Mouse (Mus musculus): ENCODE measurements around the gene Camkk1. TPM values are rescaled to one million over a fixed set of nuclear protein-coding genes. Genes with fewer than 3 reads are reported as not detected.

Gene Camkk1
- total and polyA plus RNA-seq, 3 experiments: 5.8 to 6.6 TPM; not detected in 1

DNA sequence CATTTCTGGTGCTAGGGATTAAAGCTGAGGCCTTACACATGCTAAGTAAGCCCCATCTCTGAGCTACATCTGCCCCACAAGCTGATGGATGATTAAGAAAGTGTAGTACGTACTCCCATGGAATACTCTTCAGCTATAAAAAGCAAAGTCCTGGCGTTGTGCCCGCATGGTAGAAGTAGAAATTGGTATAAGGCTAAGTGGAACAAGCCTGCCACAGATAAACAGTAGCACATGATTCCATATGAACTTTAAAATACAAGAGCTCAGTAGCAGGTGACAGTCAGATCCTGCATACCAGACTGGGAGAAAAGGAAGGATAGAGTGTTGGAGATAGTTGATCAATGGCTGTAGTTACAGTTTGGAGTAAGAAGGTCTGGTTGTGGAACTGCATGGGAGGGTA, 42.6 kb downstream of the Camkk1 start:
- DNase-seq (ENCODE audit: low read depth, low spot score): peak; percentile 42
- H3K4me3 ChIP-seq (ENCODE audit: control insufficient read depth in 1 of 2, insufficient read depth in 1 of 2, low read depth in 2 of 2, low read length in 2 of 2): no peak overlapping the region
- no peak overlapping the region for H3K9ac ChIP-seq (ENCODE audit: control insufficient read depth, low read depth, low read length, poor library complexity, severe bottlenecking)
- no peak overlapping the region for H3K27ac ChIP-seq (ENCODE audit: control insufficient read depth, low read depth, low read length)
- no peaks in the 10 kb centered on the region; a peak in 1 of 4 replicates for H3K4me1 ChIP-seq (ENCODE audit: control insufficient read depth in 1 of 2, insufficient read depth in 2 of 2, low read length in 2 of 2)
- TF ChIP-seq ZNF384 (IDR thresholded peaks at IDR 0.05; ENCODE audit: low read depth, low read length): no peak
- peak; percentile 34; the same call in 1 of the 2 replicates for TF ChIP-seq ETS1 (IDR thresholded peaks at IDR 0.05; ENCODE audit: low read depth, low read length)
- no peak for TF ChIP-seq CTCF (IDR thresholded peaks at IDR 0.05 in 2 of 3, conservative IDR thresholded peaks at IDR 0.05 in 1 of 3; ENCODE audit: control insufficient read depth in 1 of 3, insufficient read depth in 1 of 3, low read depth in 2 of 3, low read length in 3 of 3, poor library complexity in 1 of 3, severe bottlenecking in 1 of 3)
- no peak for TF ChIP-seq TAL1 (IDR thresholded peaks at IDR 0.05; ENCODE audit: low read length)
- TF ChIP-seq MYC (IDR thresholded peaks at IDR 0.05; ENCODE audit: low read depth, low read length): no peak
- no peak for TF ChIP-seq RCOR1 (IDR thresholded peaks at IDR 0.05; ENCODE audit: low read depth, low read length)
- TF ChIP-seq POLR2AphosphoS5 (IDR thresholded peaks at IDR 0.05; ENCODE audit: borderline replicate concordance, low read depth, low read length): no peak
- no peak for TF ChIP-seq ZC3H11A (IDR thresholded peaks at IDR 0.05; ENCODE audit: low read depth, low read length)
- TF ChIP-seq TCF12 (IDR thresholded peaks at IDR 0.05; ENCODE audit: low read depth, low read length): 0 out of 2 replicates have a peak, but pooled peaks have one; percentile 26
- no peak for TF ChIP-seq KAT2A (conservative IDR thresholded peaks at IDR 0.05; ENCODE audit: low read depth, low read length)
- TF ChIP-seq TBP (IDR thresholded peaks at IDR 0.05; ENCODE audit: low read depth, low read length): no peak
- TF ChIP-seq MYB (IDR thresholded peaks at IDR 0.05; ENCODE audit: low read depth, low read length): no peak
- no peak for TF ChIP-seq MAFK (IDR thresholded peaks at IDR 0.05; ENCODE audit: borderline replicate concordance, low read depth, low read length)
- no peak for TF ChIP-seq ZMIZ1 (IDR thresholded peaks at IDR 0.05; ENCODE audit: low read depth, low read length)
- no peak for TF ChIP-seq GABPA (IDR thresholded peaks at IDR 0.05; ENCODE audit: low read depth, low read length)
- TF ChIP-seq ELF1 (IDR thresholded peaks at IDR 0.05; ENCODE audit: low read depth, low read length): no peak
- TF ChIP-seq BHLHE40 (IDR thresholded peaks at IDR 0.05; ENCODE audit: borderline replicate concordance, low read depth, low read length): no peak
- TF ChIP-seq SMC3 (IDR thresholded peaks at IDR 0.05; ENCODE audit: low read depth, low read length): no peak
- TF ChIP-seq GATA1 (IDR thresholded peaks at IDR 0.05; ENCODE audit: low read depth, low read length): no peak
- peak; percentile 55; the same call in 1 of the 2 replicates for TF ChIP-seq MXI1 (IDR thresholded peaks at IDR 0.05; ENCODE audit: low read depth, low read length)
- no peak for TF ChIP-seq POLR2A (IDR thresholded peaks at IDR 0.05; ENCODE audit: control insufficient read depth in 1 of 2, insufficient read depth in 1 of 2, low read depth in 1 of 2, low read length in 2 of 2, poor library complexity in 1 of 2)
- TF ChIP-seq USF1 (IDR thresholded peaks at IDR 0.05; ENCODE audit: low read depth, low read length): peak; percentile 22; the same call in 1 of the 2 replicates
- TF ChIP-seq JUND (IDR thresholded peaks at IDR 0.05; ENCODE audit: low read depth, low read length): no peak
- TF ChIP-seq CHD1 (IDR thresholded peaks at IDR 0.05; ENCODE audit: low read depth, low read length): no peak
- no peak for TF ChIP-seq ZKSCAN1 (IDR thresholded peaks at IDR 0.05; ENCODE audit: low read depth, low read length)
- no peak for TF ChIP-seq USF2 (IDR thresholded peaks at IDR 0.05; ENCODE audit: borderline replicate concordance in 1 of 2, insufficient read depth in 1 of 2, low read depth in 1 of 2, low read length in 2 of 2)
- 0 out of 2 replicates have a peak, but pooled peaks have one; percentile 35 for TF ChIP-seq MAX (IDR thresholded peaks at IDR 0.05; ENCODE audit: low read length)
- peak; percentile 29; the same call in 1 of the 2 replicates for TF ChIP-seq SIN3A (IDR thresholded peaks at IDR 0.05; ENCODE audit: low read length)
- TF ChIP-seq POLR2AphosphoS2 (IDR thresholded peaks at IDR 0.05; ENCODE audit: low read length): no peak
- TF ChIP-seq HCFC1 (IDR thresholded peaks at IDR 0.05; ENCODE audit: low read depth, low read length): no peak
- TF ChIP-seq RAD21 (IDR thresholded peaks at IDR 0.05; ENCODE audit: low read depth, low read length): no peak
- 0 out of 4 replicates have a peak, but pooled peaks of 1 of the 2 experiments have one; percentile 25 for TF ChIP-seq EP300 (IDR thresholded peaks at IDR 0.05; ENCODE audit: low read depth in 1 of 2, low read length in 2 of 2)
- TF ChIP-seq MAZ (IDR thresholded peaks at IDR 0.05; ENCODE audit: low read depth, low read length): no peak
- no peak for TF ChIP-seq CHD2 (IDR thresholded peaks at IDR 0.05; ENCODE audit: low read length)
- no peak for TF ChIP-seq MEF2A (IDR thresholded peaks at IDR 0.05; ENCODE audit: extremely low read depth, insufficient replicate concordance, low read depth, low read length, poor library complexity, severe bottlenecking)
- no peak for TF ChIP-seq NRF1 (IDR thresholded peaks at IDR 0.05; ENCODE audit: insufficient read depth, low read depth, low read length, poor library complexity, severe bottlenecking)
- H3K36me3 ChIP-seq (ENCODE audit: control insufficient read depth in 1 of 2, insufficient read depth in 2 of 2, low read length in 2 of 2): peaks cover 0 to 8% of the 10 kb centered on the region in 2 experiments; a peak in 3 of 4 replicates
- H3K79me2 ChIP-seq (ENCODE audit: control insufficient read depth, insufficient read depth, low read length, poor library complexity): no peaks in the 10 kb centered on the region; the same call in 1 of the 2 replicates
- no peaks in the 10 kb centered on the region for H3K27me3 ChIP-seq (ENCODE audit: control insufficient read depth in 1 of 2, insufficient read depth in 2 of 2, low read length in 2 of 2)
- no peaks in the 10 kb centered on the region for H3K9me3 ChIP-seq (replicated peaks; ENCODE audit: insufficient read depth, low read length)
